Mouse (Mus musculus): ENCODE measurements around the gene Mphosph9.

GRCm38 (mm10) chr5:124236180-124236579 is 91.6 kb downstream of the Mphosph9 start:
- TF ChIP-seq CTCF (conservative IDR thresholded peaks at IDR 0.05; ENCODE audit: insufficient read depth, insufficient read length, low read depth, low read length), result no peak
- no peak for TF ChIP-seq POLR2A (IDR thresholded peaks at IDR 0.05; ENCODE audit: low read depth, low read length)

All from kidney, adult 2 months (tissue).